Mouse (Mus musculus) hindbrain, embryonic 15.5 days (tissue): ENCODE data around the gene Tmem203. TPM values are rescaled to one million over a fixed set of nuclear protein-coding genes. Genes with fewer than 3 reads are reported as not detected.

Experiments
- ATAC-seq: fragments of 200-750 bp; cut with Nextera tagmentation; 2 replicates; pipeline ENCODE4 v1.8.0; 2017; ENCODE audit warnings: low read depth, moderate number of reproducible peaks, moderate TSS enrichment; ENCODE audit not compliant: low FRiP score
- H3K27ac ChIP-seq: fragments of 300-500 bp; sonication (generic); replicated peaks from 2 replicates; pipeline ENCODE4 v1.5.1; 2015; ENCODE audit warnings: mild to moderate bottlenecking, inconsistent platforms
- H3K27me3 ChIP-seq: fragments of 300-500 bp; sonication (generic); 2 replicates; pipeline ENCODE4 v1.6.1; 2015; ENCODE audit warnings: control low read depth, inconsistent platforms
- H3K36me3 ChIP-seq: fragments of 300-500 bp; sonication (generic); 2 replicates; pipeline ENCODE4 v1.6.1; 2015; ENCODE audit warnings: control low read depth, inconsistent platforms
- H3K4me1 ChIP-seq: fragments of 300-500 bp; sonication (generic); replicated peaks from 2 replicates; pipeline ENCODE4 v1.6.1; 2015; ENCODE audit warnings: control low read depth, inconsistent platforms
- H3K4me2 ChIP-seq: fragments of 300-500 bp; sonication (generic); 2 replicates; pipeline ENCODE4 v1.6.1; 2015; ENCODE audit warnings: moderate library complexity, mild to moderate bottlenecking, inconsistent platforms
- H3K4me3 ChIP-seq: fragments of 300-500 bp; sonication (generic); 2 replicates; pipeline ENCODE4 v1.5.1; 2015; ENCODE audit warnings: mild to moderate bottlenecking, inconsistent platforms
- H3K9ac ChIP-seq: fragments of 300-500 bp; sonication (generic); 2 replicates; pipeline ENCODE4 v1.6.1; 2015; ENCODE audit warnings: inconsistent platforms
- H3K9me3 ChIP-seq: fragments of 300-500 bp; sonication (generic); 2 replicates; pipeline ENCODE4 v1.6.1; 2016; ENCODE audit warnings: control low read depth, inconsistent platforms
- WGBS: fragments of 180-500 bp; shearing (Covaris S2); methylation state at CpG from one replicate; pipeline ENCODE4 v1.1.7; 2015; 5-methylcytosine and 5-hydroxymethylcytosine counted together
- polyA plus RNA-seq: library from polyadenylated mRNA; unstranded; fragments of >200 nt; fragmentation: Nextera tagmentation; extraction: Ambion mirVana; gene quantifications from 2 replicates; pipeline ENCODE4 v1.2.1, GENCODE M21; 2015

Tmem203 gene
- polyA plus RNA-seq, 1 experiment from 2014 or later: 13.4 TPM

- H3K9me3 ChIP-seq: no peaks in the 10 kb centered on the region
- no peak overlapping the region for H3K4me3 ChIP-seq
- WGBS: 88% methylated on average over 8 of the region's 8 CpGs
- ATAC-seq: no peak
- H3K4me2 ChIP-seq: no peak overlapping the region
- H3K9ac ChIP-seq: no peak overlapping the region
- H3K27me3 ChIP-seq: peaks cover 51% of the 10 kb centered on the region
- peaks cover 7% of the 10 kb centered on the region for H3K4me1 ChIP-seq
- H3K36me3 ChIP-seq: peaks cover 29% of the 10 kb centered on the region
- no peak overlapping the region for H3K27ac ChIP-seq
These were observed 41.9 kb downstream of the Tmem203 start for GRCm38 (mm10) chr2:25297093-25297492.

GRCm38 (mm10) chr2:25298046-25298445 lies 42.8 kb downstream of the Tmem203 start:
- Histone ChIP-seq H3K27me3 (peaks cover 44% of the 10 kb centered on the region), H3K9ac (no peak overlapping the region), H3K9me3 (no peaks in the 10 kb centered on the region), H3K4me2 (no peak overlapping the region), H3K36me3 (peaks cover 32% of the 10 kb centered on the region), H3K4me3 (no peak overlapping the region), H3K27ac (no peak overlapping the region), H3K4me1 (no peaks in the 10 kb centered on the region)
- ATAC-seq: no peak
- WGBS: 85% methylated on average over 10 of the region's 10 CpGs

GRCm38 (mm10) chr2:25303452-25303851 lies 48.2 kb downstream of the Tmem203 start:
- Histone ChIP-seq H3K9ac (no peak overlapping the region), H3K27me3 (peaks cover 30% of the 10 kb centered on the region), H3K27ac (no peak overlapping the region), H3K4me3 (no peak overlapping the region), H3K4me2 (no peak overlapping the region), H3K36me3 (peaks cover 16% of the 10 kb centered on the region), H3K4me1 (peaks cover 12% of the 10 kb centered on the region), H3K9me3 (no peaks in the 10 kb centered on the region)
- ATAC-seq: no peak
- 57% methylated on average over 3 of the region's 3 CpGs for WGBS

DNA sequence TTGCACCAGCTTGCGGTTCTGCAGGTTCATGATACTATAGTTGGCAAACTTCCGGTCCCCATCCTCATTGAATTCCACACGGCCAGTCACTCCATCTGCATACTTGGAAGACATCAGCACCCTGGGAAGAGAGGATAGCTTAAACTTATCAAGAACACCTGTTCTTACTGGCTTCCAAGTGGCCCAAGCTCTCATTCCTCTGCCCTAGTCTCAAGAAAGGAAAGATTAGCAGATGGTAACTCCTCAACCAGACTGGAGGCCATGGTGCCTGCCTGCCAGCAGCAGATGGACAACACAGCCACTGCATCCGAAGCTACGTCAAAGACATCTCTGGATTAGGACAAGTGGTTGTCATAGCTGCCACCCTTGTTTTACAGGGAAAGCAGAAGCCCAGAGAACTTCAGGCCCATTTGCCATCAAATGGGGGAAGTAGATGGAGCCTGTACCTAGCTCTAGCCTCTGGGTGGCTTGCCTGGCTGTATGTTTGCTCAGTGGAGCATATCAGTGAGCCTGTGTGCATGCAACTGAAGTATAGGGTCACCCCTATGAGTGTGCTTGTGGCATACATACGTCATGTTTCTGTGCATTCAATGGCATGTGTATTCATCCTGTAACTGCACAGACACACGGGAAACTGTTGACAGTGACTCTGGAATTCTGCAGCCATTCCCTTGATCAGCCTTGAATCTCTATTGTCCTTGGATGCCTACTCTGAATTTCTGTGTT lies 48.9 kb downstream of the Tmem203 start:
- no peak overlapping the region for H3K9ac ChIP-seq
- H3K4me1 ChIP-seq: peaks cover 12% of the 10 kb centered on the region
- H3K4me2 ChIP-seq: peak overlapping the region; percentile 69
- peaks cover 34% of the 10 kb centered on the region for H3K27me3 ChIP-seq
- H3K36me3 ChIP-seq: peaks cover 23% of the 10 kb centered on the region
- no peaks in the 10 kb centered on the region for H3K9me3 ChIP-seq
- no peak for ATAC-seq
- H3K4me3 ChIP-seq: peak overlapping the region; percentile 42; the same call in 1 of the 2 replicates
- 0 out of 2 replicates have a peak overlapping the region, but pooled peaks have one; percentile 35 for H3K27ac ChIP-seq
- 64% methylated on average over 7 of the region's 7 CpGs for WGBS

DNA sequence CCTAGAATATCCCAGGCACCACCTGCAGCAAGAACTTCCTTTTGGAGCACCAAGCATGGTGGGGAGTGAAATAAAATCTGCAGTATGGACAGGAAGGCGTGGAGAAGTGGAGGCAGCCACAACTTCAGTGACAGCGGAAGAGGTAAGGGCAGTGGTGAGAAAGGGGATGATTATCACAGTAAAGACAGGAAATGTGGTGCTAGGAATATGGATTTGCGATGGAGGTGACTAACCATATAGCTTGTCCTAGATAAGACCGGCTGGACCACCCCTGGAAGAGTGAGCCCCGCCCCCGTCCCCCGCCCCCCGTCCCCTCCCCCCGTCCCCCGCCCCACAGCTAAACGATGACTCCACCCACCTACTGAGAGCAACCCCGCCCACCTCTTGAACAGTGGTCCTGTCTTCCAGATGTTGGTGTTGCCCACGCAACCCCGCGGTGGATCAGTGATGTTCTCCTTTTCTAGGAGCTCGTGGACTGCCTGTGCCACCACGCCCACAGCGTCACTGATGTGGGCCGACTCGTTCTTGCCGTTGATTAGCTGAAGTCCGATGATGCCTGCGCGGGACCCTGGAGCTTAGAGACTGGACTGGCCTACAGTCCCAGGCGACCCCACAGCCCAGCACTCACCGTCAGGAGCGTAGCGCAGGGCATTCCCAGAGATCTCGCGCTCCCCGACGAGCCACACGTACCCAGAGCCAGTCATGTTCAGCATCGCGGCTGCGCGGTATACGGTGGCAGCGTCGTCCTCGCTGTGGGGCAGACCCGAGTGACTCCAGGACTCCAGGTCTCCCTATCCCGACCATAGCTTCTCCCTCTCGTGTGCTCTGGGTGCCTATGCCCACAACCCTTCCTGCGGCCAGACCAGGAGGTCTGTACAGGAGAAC lies 49.7 kb downstream of the Tmem203 start:
- Histone ChIP-seq H3K4me1 (peaks cover 12% of the 10 kb centered on the region), H3K4me2 (peak overlapping the region; percentile 69), H3K4me3 (peak overlapping the region; percentile 42), H3K36me3 (peaks cover 26% of the 10 kb centered on the region), H3K9ac (peak overlapping the region; percentile 49), H3K9me3 (no peaks in the 10 kb centered on the region), H3K27ac (peak overlapping the region; percentile 63), H3K27me3 (peaks cover 42% of the 10 kb centered on the region)
- ATAC-seq: peak; percentile 88
- 4% methylated on average over 45 of the region's 45 CpGs for WGBS

Other genes with a start within 250 kb of the Tmem203 start
- gene Nsmf, start 201.1 kb upstream of the Tmem203 start, polyA plus RNA-seq: 166 and 188 TPM in 2 replicates
- 0.12 TPM in 1 of 2 replicates, not detected in the other for gene Entpd8, start 175.1 kb upstream of the Tmem203 start, polyA plus RNA-seq
- not detected in 2 replicates for gene Noxa1, start 160.3 kb upstream of the Tmem203 start, polyA plus RNA-seq
- gene Nrarp, start 74.7 kb upstream of the Tmem203 start, polyA plus RNA-seq: 18.9 and 20.2 TPM in 2 replicates
- gene Tor4a, start 58.6 kb upstream of the Tmem203 start, polyA plus RNA-seq: 1.9 and 2.3 TPM in 2 replicates
- gene Nelfb, start 44.0 kb upstream of the Tmem203 start, polyA plus RNA-seq: 108 and 112 TPM in 2 replicates
- gene Stpg3, start 40.8 kb upstream of the Tmem203 start, polyA plus RNA-seq: not detected in 2 replicates
- 0.70 and 0.72 TPM in 2 replicates for gene Fam166a, start 36.7 kb upstream of the Tmem203 start, polyA plus RNA-seq
- gene Tubb4b, start 30.7 kb upstream of the Tmem203 start, polyA plus RNA-seq: 444 and 468 TPM in 2 replicates
- not detected in 2 replicates for gene Slc34a3, start 21.1 kb upstream of the Tmem203 start, polyA plus RNA-seq
- gene Rnf224, start 18.7 kb upstream of the Tmem203 start, polyA plus RNA-seq: not detected in 2 replicates
- gene Rnf208, start 13.2 kb upstream of the Tmem203 start, polyA plus RNA-seq: 145 and 177 TPM in 2 replicates
- 0.23 TPM in 1 of 2 replicates, not detected in the other for gene Cysrt1, start 13.0 kb upstream of the Tmem203 start, polyA plus RNA-seq
- gene AL732309.1, start 8.6 kb upstream of the Tmem203 start, polyA plus RNA-seq: 4.9 and 6.3 TPM in 2 replicates
- gene Tprn, start 7.2 kb downstream of the Tmem203 start, polyA plus RNA-seq: 17.1 and 21.5 TPM in 2 replicates
- 171 and 183 TPM in 2 replicates for gene Ssna1, start 17.0 kb downstream of the Tmem203 start, polyA plus RNA-seq
- gene Anapc2, start 17.0 kb downstream of the Tmem203 start, polyA plus RNA-seq: 139 and 143 TPM in 2 replicates
- gene Tmem210, start 32.7 kb downstream of the Tmem203 start, polyA plus RNA-seq: not detected in 2 replicates
- gene Lrrc26, start 34.5 kb downstream of the Tmem203 start, polyA plus RNA-seq: 0.18 TPM in 1 of 2 replicates, not detected in the other
- gene Grin1, start 63.7 kb downstream of the Tmem203 start, polyA plus RNA-seq: 58.4 and 61.3 TPM in 2 replicates
- 43.6 and 45.2 TPM in 2 replicates for gene Man1b1, start 76.9 kb downstream of the Tmem203 start, polyA plus RNA-seq
- gene Dpp7, start 100.9 kb downstream of the Tmem203 start, polyA plus RNA-seq: 24.4 and 24.9 TPM in 2 replicates
- 5.1 and 6.4 TPM in 2 replicates for gene Uap1l1, start 110.2 kb downstream of the Tmem203 start, polyA plus RNA-seq
- 11.8 and 13.8 TPM in 2 replicates for gene Sapcd2, start 116.9 kb downstream of the Tmem203 start, polyA plus RNA-seq
- gene Entpd2, start 140.4 kb downstream of the Tmem203 start, polyA plus RNA-seq: 3.7 and 7.0 TPM in 2 replicates
- 424 and 493 TPM in 2 replicates for gene Npdc1, start 143.9 kb downstream of the Tmem203 start, polyA plus RNA-seq
- gene Fut7, start 167.8 kb downstream of the Tmem203 start, polyA plus RNA-seq: 0.08 TPM in 1 of 2 replicates, not detected in the other
- gene Abca2, start 173.3 kb downstream of the Tmem203 start, polyA plus RNA-seq: 15.0 and 15.1 TPM in 2 replicates
- gene Clic3, start 201.4 kb downstream of the Tmem203 start, polyA plus RNA-seq: 3.7 and 4.3 TPM in 2 replicates
- gene Paxx, start 205.7 kb downstream of the Tmem203 start, polyA plus RNA-seq: 109 and 119 TPM in 2 replicates
- 647 and 983 TPM in 2 replicates for gene Ptgds, start 214.6 kb downstream of the Tmem203 start, polyA plus RNA-seq
- gene Lcn12, start 238.5 kb downstream of the Tmem203 start, polyA plus RNA-seq: not detected in 2 replicates
- gene Fbxw5, start 245.3 kb downstream of the Tmem203 start, polyA plus RNA-seq: 120 and 143 TPM in 2 replicates
- gene C8g, start 246.3 kb downstream of the Tmem203 start, polyA plus RNA-seq: 5.8 and 6.1 TPM in 2 replicates